Mouse (Mus musculus): Measurements from ENCODE around the gene Kcnh2. TPM values are rescaled to one million over a fixed set of nuclear protein-coding genes. Genes with fewer than 3 reads are reported as not detected.

The Kcnh2 gene
- polyA plus RNA-seq, 1 experiment from 2014 or later: 2.7 TPM

Other genes starting within 250 kb of the Kcnh2 start
- 18.2 and 19.9 TPM in 2 replicates for gene Nupl2, start 186.6 kb downstream of the Kcnh2 start, polyA plus RNA-seq (2015; fragmentation: Nextera tagmentation; extraction: Ambion mirVana)
- 6.0 and 6.6 TPM in 2 replicates for gene Nos3, start 13.2 kb upstream of the Kcnh2 start, polyA plus RNA-seq (2015; fragmentation: Nextera tagmentation; extraction: Ambion mirVana)
- 0.37 and 0.78 TPM in 2 replicates for gene Atg9b, start 40.5 kb upstream of the Kcnh2 start, polyA plus RNA-seq (2015; fragmentation: Nextera tagmentation; extraction: Ambion mirVana)
- 42.1 and 44.6 TPM in 2 replicates for gene Abcb8, start 42.1 kb upstream of the Kcnh2 start, polyA plus RNA-seq (2015; fragmentation: Nextera tagmentation; extraction: Ambion mirVana)
- 1.7 and 2.0 TPM in 2 replicates for gene Asic3, start 61.8 kb upstream of the Kcnh2 start, polyA plus RNA-seq (2015; fragmentation: Nextera tagmentation; extraction: Ambion mirVana)
- gene Cdk5, start 71.9 kb upstream of the Kcnh2 start, polyA plus RNA-seq (2015; fragmentation: Nextera tagmentation; extraction: Ambion mirVana): 53.5 and 59.5 TPM in 2 replicates
- 39.5 and 42.0 TPM in 2 replicates for gene Slc4a2, start 72.2 kb upstream of the Kcnh2 start, polyA plus RNA-seq (2015; fragmentation: Nextera tagmentation; extraction: Ambion mirVana)
- 120 TPM in 2 replicates for gene Fastk, start 93.7 kb upstream of the Kcnh2 start, polyA plus RNA-seq (2015; fragmentation: Nextera tagmentation; extraction: Ambion mirVana)
- 23.7 and 24.6 TPM in 2 replicates for gene Tmub1, start 96.2 kb upstream of the Kcnh2 start, polyA plus RNA-seq (2015; fragmentation: Nextera tagmentation; extraction: Ambion mirVana)
- 29.8 and 35.4 TPM in 2 replicates for gene Agap3, start 100.6 kb upstream of the Kcnh2 start, polyA plus RNA-seq (2015; fragmentation: Nextera tagmentation; extraction: Ambion mirVana)
- not detected in 2 replicates for gene Gbx1, start 175.6 kb upstream of the Kcnh2 start, polyA plus RNA-seq (2015; fragmentation: Nextera tagmentation; extraction: Ambion mirVana)
- gene Asb10, start 189.4 kb upstream of the Kcnh2 start, polyA plus RNA-seq (2015; fragmentation: Nextera tagmentation; extraction: Ambion mirVana): 1.6 and 2.2 TPM in 2 replicates
- 0.17 and 0.49 TPM in 2 replicates for gene 4931409K22Rik, start 205.2 kb upstream of the Kcnh2 start, polyA plus RNA-seq (2015; fragmentation: Nextera tagmentation; extraction: Ambion mirVana)
- gene Abcf2, start 225.9 kb upstream of the Kcnh2 start, polyA plus RNA-seq (2015; fragmentation: Nextera tagmentation; extraction: Ambion mirVana): 120 and 128 TPM in 2 replicates
- 31.6 and 33.3 TPM in 2 replicates for gene Chpf2, start 235.1 kb upstream of the Kcnh2 start, polyA plus RNA-seq (2015; fragmentation: Nextera tagmentation; extraction: Ambion mirVana)

All from limb, embryonic 13.5 days (tissue).